Mouse (Mus musculus) kidney, postnatal 10 days (tissue): ENCODE results near the gene Spert.

Source experiments
- DNase-seq: peaks from one replicate; pipeline ENCODE4 v3.0.0; 2021; ENCODE audit warnings: mixed read lengths

The Spert gene

DNA sequence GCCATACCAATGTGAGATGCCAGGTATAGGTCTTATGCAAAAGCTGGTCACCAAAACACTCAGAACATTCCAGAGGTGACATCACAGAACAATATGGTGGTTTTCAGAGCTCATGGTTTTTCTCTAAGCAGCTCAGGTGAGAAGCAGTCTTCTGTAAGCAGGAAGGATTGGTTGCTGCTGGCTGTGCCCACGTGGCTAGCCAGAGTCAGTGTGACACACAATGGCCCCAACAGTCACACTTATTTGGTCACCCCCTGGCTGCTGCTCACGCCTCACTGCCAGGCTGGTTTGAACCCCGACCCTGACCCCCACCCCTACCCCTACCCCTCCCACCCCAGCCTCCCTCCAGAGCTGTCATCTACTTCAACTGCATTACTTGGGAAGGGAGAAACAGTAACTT is at the start of gene Spert:
TSS of gene Spert (minus strand) at position 139 of the 400 bp plus-strand sequence.
- DNase-seq: no peak

DNA sequence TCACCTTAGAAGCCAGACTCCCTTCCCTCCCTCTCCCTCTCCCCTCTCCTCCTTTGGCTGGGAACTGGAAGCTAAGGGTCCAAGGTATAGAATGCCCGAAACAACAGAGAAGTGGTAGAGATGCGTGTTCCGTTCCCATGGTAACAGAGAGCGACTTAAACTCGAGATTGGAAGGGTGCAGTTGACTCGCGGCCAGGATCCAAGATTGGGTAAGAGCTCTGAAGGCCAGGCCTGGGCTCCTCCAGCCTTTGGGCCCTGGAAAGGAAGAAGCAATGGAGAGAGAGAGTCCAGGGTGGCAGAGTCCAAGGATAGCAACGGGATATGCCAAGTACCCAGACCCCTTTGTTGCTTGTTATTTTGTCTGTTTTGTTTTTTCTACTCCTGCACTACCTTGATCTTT is 49.2 kb upstream of the Spert start, which contains the start of gene Erich6b:
TSS of gene Erich6b (plus strand) at position 180 of the 400 bp plus-strand sequence.
- no peak for DNase-seq

DNA sequence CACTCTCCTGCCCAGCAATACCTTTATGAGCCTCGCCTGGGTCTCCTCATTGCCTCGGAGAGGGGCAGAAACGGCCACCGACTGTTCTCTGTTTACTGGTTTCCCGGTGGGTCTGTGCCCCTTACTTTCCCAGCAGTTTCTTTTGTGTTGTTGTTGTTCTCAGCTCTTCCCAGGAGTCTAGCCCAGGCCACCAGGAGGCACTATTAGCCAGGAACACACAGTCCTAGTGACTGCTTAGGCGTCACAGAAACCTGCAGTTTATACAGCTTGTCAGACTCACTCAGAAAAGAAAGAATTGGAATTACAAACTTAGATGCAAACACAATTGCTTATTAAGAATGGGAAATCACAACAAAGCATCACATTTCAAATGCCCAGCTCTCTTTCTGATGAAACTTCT is 48.5 kb upstream of the Spert start:
- DNase-seq: peak; percentile 45

DNA sequence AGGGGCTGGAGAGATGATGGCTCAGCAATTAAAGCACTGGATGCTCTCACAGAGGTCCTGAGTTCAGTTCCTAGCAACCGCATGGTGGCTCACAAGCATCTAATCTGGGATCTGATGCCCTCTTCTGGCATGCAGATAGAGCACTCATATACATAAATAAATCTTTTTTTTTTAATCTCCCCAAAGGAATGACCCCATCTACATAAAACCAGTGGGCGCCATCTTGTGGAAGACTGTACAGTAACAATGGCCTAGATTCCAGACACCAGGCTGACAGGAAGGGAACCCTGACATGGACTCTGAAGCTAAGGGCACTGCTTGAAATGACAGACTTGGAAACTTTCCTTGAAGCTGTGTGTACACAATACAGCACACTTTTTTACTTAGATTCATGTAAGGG is 47.9 kb upstream of the Spert start:
- DNase-seq: peak; percentile 45

DNA sequence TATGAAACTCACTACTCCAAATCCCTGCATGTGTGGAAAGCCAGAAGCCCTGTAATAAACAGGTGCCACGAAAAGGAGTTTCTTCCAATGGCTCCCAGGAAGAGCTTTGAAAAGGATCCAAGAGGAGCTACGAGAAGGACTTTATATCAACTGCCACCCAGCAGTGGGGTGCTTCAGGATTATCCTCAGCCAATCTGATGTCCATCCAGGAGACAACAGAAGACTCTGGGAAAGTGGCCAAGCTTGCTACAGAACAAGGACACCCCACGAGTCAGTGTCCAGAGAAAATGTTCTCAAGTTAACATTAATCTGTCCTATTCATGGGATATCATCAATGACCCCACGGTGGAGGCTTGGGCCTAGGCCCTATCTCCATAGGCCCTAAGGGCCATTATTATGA is 44.7 kb upstream of the Spert start:
- DNase-seq: no peak

DNA sequence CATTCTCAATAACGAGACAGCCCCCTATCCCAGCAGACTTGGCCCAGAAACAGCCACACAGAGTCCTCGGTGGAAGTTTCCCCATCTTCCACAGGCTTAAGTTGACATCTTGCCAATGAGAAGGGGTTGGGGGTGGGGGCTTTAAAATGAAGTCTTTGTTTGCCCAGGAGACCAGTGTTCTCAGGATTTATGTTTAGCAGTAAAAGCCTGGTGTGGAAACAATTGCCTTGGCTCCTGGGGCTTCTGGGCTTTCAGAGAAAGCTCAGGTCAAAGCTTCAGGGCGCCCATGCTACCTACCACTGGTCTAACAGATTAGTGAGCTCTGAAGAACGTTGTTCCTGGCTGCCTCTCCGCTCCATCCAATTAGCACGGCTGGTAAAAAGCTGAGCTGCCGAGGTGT is 43.2 kb upstream of the Spert start:
- DNase-seq: no peak

DNA sequence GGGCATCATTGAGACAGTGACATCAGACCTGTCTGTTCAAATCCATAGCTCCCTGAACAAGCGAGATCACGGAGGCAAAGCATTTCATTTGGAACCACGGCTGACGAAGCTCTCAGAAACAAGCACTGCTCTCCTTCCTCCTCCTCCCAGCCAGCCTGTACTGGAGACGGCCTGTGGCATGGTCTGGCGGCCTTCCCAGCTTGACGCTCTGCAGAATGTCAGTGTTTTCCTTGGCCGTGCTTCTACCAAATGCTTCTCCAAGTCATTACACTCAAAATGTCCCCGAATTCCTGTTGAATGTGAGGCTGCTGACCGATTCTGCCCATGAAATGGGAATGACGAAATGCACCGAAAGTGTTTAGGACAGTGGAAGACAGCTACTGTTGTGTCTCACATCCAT is 42.4 kb upstream of the Spert start:
- peak; percentile 69 for DNase-seq

DNA sequence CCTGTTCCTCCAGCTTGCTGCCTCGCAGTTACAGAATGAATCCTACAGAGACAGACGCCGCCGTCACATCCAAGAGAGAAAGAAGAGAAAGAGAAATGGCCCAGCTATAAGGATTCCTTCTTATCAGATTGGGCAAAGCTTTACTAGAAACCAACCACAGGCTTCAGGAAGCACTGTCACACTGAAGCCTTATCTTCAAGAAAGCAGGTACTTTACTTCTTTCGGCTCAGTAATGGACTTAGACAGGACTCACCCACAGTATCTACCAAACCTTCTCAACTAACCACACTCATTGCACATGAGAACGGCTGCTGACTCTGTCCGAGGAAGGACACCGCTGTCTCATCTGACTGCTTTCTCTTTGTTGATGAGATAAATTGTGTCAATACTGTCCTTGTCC is 36.0 kb upstream of the Spert start:
- no peak for DNase-seq

DNA sequence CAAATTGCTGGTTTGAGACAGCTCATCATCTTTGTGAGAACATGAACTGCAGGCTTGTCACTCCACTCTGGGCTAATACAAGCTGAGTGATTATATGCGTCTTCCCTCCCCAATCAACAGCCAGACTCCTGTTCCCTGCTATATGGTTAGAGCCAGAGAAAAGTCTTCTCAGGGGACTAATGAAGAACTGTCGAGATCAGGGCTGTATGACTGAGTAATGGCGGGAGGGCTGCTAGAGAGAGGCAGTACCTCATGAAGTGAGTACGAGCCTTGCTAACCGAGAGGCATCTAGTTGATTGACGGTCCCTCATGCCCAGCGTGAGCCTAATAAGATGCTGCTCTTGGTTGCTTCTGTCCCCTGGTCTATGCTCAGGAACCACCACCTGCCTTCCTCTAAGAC is 30.1 kb upstream of the Spert start:
- no peak for DNase-seq

DNA sequence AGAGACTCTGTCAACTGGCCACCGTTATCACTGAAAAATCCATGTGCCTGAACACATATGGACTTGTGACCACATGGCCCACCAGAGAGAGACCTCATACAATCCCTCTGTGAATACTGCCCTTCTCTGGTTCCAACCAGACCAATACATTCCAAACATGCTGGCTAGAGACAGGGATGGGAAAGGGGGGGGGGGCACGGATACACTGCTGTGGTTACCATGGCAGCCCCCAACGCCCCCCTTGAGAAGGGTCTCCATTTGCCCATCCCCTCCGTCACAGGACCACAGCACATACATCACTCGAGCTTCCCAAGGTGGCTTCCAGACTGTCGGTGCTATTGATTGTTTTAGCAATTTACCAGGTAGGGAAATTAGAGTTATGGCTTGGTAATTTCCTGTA is 23.5 kb upstream of the Spert start:
- DNase-seq: no peak

DNA sequence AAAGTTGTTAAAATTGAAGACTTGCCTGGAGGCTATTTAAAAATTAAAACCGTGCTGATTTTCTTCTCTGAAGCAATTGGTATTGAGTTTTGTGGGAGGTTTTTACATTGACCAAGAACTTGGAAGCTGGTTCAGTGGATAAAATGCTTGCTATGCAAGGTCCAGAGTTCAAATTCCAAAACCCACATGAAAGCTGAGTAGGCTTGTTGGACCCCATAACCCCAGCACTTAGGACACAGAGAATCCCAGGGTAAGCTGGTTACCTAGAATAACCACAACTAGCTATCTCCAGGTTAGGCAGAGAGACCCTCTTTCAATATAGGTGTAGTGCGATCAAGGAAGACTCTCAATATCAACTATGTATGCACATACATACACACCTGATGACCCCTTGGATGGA is 16.3 kb upstream of the Spert start:
- DNase-seq: no peak

DNA sequence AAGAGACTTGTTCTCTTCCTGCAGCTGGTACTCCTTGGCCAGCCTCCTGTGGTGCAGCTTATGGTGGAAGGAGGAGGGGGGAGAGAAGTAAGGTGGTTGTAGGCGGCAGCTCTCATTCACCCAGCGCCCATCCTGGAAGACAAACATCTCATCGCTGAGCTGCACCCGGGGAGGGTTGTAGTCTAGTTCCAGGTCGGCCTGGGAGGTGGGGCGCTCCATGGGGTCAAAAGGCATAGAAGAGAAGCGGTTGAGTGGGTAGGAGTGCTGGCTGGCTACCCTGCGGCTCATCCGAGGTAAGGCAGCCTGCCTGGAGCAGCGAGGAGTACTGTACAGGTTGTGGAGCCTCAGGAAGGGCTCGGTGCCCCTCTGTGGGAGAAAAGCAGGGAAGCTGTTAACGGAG is 9.0 kb downstream of the Spert start:
- DNase-seq: no peak

DNA sequence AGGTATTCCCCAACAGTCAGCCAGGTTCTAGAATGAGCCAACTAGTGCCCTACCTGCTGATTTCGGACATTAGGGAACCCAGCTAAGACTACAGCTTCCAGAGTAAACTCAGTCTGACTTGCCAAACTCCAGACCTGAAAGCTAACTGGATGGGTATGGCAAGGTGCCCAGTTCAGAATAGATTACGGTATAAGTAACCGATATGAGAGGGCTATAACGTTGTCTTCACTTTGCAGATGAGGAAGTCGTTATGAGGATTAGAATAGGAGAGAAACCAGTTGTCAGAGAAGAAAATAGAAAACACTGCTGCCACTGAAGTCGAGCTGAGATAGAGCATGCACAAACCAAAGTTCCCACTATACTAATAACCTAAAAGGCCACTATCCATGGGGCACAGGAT is 13.9 kb downstream of the Spert start:
- DNase-seq: no peak

DNA sequence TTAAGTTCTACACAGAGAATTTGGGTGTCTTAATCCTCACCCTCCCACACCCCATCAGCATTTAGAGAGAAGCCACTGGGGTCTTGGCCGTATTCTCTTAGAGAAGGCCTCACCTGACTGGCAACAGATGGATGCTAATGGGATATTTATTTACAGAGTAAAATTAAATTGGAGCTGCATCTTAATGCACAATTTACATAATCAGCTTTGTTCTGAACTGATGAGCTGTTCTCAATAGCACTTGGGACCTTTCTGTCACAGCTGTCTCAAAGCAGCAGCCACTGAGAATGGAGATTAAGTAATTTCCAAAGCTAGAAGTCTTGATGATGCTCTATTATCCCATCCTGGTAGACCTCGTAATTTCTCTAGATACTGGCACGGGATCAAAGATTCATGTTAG is 26.6 kb downstream of the Spert start:
- DNase-seq: no peak

DNA sequence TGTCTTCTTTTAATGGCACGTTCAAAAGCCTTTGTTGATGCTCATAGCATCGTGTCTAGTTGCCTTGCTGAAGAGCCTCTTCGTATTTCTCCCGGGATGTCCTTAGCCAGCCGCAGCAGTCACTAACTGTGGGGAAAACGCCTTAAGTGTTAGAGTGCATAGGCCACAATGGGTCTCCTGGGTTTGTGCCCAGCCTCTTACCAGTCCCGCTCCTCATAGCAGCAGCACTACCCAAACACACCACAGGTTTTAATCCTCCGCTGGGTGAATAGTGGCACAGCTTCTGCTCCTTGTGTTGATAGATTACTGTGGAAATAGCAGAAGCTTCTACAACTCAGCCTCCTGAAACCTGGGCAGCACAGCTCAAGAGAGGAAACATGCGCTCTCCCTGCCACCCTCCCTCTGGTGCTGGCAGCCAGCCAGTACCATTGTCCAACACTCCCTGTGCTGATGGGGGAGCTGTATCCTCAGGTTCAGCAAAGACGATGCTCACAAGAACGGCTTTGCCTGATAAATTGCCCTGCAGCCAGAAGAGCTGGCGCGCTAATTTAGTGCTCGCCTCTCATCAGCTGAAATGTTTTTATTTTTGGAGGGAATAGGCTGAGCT is 27.3 kb downstream of the Spert start:
- DNase-seq: peak; percentile 83

DNA sequence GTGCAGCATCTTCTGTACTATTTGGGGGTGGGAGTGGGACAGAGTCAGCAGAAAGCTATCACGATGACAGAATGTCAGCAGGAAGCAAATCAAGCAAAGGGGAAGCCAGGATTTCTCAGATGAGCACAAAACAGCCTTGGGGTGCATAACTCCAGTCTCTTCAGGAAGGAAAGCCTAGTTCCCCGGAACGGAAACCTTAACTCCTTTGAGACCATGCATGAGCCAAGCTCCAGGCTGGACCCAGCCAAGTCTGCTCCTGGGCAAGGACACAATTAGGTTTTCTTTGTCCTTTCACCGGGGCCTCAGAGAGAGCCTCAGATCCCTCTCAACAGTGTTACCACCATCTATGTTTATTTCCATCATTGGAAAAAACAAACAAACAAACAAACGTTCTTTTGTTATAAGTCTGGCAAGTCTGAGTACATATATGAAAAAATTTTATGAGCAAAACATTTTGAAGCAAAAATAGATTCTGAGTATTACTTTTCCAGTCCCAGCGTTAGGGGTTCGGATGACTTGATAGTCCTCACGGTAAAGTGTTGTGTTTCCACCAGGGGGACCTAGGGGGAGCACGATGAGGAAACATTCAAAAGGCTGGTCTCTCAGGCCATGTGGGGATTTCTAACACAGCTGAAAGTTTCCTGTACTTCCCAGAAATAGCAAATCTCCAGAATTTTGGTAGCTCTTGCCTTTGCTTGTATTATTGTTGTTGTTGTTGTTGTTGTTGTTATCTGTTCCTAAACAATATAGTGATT is 31.2 kb downstream of the Spert start:
- DNase-seq: peak; percentile 42

DNA sequence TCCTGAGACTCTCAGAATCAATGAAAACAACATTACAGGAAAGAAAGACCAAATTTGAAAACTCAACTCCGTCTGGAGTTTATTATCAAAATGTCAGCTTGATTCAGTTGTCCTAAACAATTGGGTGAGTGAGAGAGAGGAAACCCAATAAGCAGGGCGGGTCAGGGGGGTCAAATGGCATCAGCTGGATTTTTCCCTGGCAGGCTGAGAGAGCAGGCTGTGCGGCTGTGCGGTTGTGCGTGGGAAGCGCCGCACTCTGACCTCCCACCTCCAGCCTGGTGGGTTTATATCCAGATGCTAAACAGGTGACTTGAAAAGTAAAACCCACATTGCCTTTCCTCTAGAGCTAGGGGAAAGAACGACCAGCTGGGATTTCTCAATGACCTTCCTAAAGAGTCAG is 51.2 kb downstream of the Spert start:
- peak; percentile 24 for DNase-seq

DNA sequence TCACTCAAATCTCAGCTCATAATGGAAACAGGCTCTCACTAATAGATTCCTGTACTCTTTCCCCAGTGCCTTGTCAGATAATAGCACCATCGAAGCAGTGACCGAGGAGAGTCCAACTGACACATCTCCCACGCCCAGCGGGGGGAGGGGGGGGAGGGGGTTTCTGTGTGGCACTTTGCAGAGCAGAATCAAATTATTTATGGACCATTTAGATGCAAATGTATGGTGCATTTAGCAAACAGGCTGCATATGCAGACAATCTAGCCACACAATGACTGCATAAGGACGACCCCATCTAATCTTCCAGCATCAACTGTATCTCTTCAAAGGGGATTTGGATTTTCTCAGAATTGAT is 51.9 kb downstream of the Spert start:
- no peak for DNase-seq

DNA sequence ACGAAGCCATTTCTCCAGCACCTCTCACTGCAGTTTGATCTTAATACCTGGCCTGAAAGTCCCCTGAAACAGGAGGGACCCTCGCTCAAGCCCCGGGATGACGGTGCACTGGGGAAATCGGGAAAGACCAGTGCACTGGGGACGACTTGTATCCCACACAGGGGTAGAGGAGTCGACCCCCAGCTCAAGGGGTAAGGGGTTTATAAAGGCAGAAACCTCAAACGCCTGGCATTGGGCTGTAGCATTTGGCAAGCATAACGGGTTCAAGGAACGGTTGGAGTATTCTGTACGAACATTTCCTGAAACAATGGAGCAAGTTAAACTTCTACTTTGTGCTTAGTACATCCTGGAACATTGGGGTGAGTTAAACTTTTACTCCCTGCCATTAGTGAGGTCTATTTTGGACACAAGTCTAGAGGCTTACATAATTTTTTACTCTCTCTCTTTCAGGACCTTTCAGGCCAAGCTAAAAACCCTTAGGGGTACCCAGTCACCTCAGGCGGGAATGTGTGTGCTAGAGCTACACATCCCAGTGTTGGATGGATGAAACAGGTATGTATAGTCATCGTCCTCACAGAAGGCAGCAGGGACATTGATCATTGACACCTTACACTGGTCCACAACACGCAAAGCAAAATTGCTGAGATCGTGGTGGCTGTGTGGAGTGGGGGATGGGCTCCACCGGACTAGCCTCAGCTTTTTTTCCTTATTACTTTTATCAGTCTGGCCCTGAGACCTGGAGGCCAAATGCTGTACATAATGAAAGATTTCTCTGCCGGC is 52.5 kb downstream of the Spert start:
- peak; percentile 18 for DNase-seq

DNA sequence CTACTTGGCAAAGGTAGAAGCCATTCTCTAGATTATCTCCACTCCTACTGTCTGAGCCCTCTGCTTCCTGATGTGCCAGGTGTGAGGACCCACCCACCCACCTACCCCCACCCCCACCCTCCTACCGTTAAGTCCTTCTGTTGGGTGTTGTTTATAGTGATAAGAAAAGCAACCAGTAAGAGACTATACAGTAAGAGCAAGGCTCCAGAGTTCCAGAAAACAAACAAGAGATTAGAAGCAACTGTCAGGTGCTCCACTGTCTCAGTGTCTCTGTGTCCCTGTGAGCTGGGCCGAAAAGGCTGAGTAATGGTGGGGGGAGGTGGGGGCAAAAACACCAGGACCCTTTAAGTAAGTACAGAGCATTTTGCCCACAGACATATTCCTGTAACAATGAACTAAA is 53.7 kb downstream of the Spert start:
- no peak for DNase-seq
